Mouse (Mus musculus): Measurements from ENCODE around the gene Olfr1015. TPM values are rescaled to one million over a fixed set of nuclear protein-coding genes. Genes with fewer than 3 reads are reported as not detected.

Olfr1015 gene
- polyA plus RNA-seq (2016; fragmentation: Nextera tagmentation; extraction: Ambion mirVana), result not detected in 2 replicates

- no peaks in the 10 kb centered on the region for H3K27me3 ChIP-seq (replicated peaks)
- no peak for ATAC-seq (ENCODE audit: insufficient number of reproducible peaks, low FRiP score)
Measured at GRCm38 (mm10) chr2:85781717-85782116, at the start of gene Olfr1015. TSS of gene Olfr1015 (plus strand) at chr2:85782017.

GRCm38 (mm10) chr2:85753822-85754221 is 28.0 kb upstream of the Olfr1015 start:
- Histone ChIP-seq H3K4me2 (no peak overlapping the region), H3K4me1 (replicated peaks) (no peaks in the 10 kb centered on the region), H3K9ac (no peak overlapping the region), H3K4me3 (no peak overlapping the region), H3K27me3 (replicated peaks) (no peaks in the 10 kb centered on the region), H3K27ac (ENCODE audit: poor library complexity, severe bottlenecking) (no peak overlapping the region), H3K36me3 (no peaks in the 10 kb centered on the region), H3K9me3 (replicated peaks) (no peaks in the 10 kb centered on the region)
- WGBS, result 78% methylated on average over 4 of the region's 4 CpGs
- ATAC-seq (ENCODE audit: insufficient number of reproducible peaks, low FRiP score), result no peak

More at GRCm38 (mm10) chr2:85781717-85782116, at the start of gene Olfr1015:
- Histone ChIP-seq H3K4me1 (replicated peaks) (no peaks in the 10 kb centered on the region), H3K4me2 (no peak within 1 kb of the TSS), H3K27ac (ENCODE audit: poor library complexity, severe bottlenecking) (no peak within 1 kb of the TSS), H3K9me3 (replicated peaks) (no peaks in the 10 kb centered on the region), H3K4me3 (no peak within 1 kb of the TSS), H3K36me3 (no peaks in the 10 kb centered on the region), H3K9ac (no peak within 1 kb of the TSS)

GRCm38 (mm10) chr2:85762666-85763065 is 19.2 kb upstream of the Olfr1015 start, which contains the start of gene Olfr1012:
TSS of gene Olfr1012 (minus strand) at chr2:85762766.
- Histone ChIP-seq H3K9ac (no peak within 1 kb of the TSS), H3K27ac (ENCODE audit: poor library complexity, severe bottlenecking) (no peak within 1 kb of the TSS), H3K9me3 (replicated peaks) (no peaks in the 10 kb centered on the region), H3K4me3 (no peak within 1 kb of the TSS), H3K36me3 (no peaks in the 10 kb centered on the region), H3K27me3 (replicated peaks) (no peaks in the 10 kb centered on the region), H3K4me2 (no peak within 1 kb of the TSS), H3K4me1 (replicated peaks) (no peaks in the 10 kb centered on the region)
- 60% methylated on average over 1 of the region's 1 CpGs for WGBS
- no peak for ATAC-seq (ENCODE audit: insufficient number of reproducible peaks, low FRiP score)

GRCm38 (mm10) chr2:85766798-85767197 is 15.0 kb upstream of the Olfr1015 start, which contains the start of gene Olfr1013:
TSS of gene Olfr1013 (plus strand) at chr2:85767098.
- H3K27me3 ChIP-seq (replicated peaks), result no peaks in the 10 kb centered on the region
- no peaks in the 10 kb centered on the region for H3K9me3 ChIP-seq (replicated peaks)
- H3K4me2 ChIP-seq, result no peak within 1 kb of the TSS
- ATAC-seq (ENCODE audit: insufficient number of reproducible peaks, low FRiP score), result no peak
- no peak within 1 kb of the TSS for H3K9ac ChIP-seq
- no peak within 1 kb of the TSS for H3K27ac ChIP-seq (ENCODE audit: poor library complexity, severe bottlenecking)
- no peaks in the 10 kb centered on the region for H3K4me1 ChIP-seq (replicated peaks)
- no peak within 1 kb of the TSS for H3K4me3 ChIP-seq
- no peaks in the 10 kb centered on the region for H3K36me3 ChIP-seq

DNA sequence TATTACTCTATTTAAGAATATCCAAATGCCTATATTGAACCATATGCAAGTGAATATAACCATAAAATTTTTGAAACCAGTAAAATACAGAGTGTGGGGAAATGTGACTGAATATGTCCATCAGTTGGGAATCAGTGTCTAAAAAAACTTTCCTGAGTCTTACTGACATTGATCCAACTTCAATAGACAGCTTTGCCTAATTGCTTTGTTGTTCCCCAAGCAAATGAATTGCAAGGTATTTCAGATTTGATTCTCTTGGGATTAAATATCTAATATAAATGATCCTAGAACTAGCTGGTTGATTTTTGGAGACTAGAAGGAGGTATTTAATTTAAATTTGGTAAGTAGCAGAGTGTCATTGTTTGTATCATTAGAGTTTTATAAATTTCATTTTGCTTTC is 9.4 kb upstream of the Olfr1015 start, which contains the start of gene Olfr1014:
Gene Olfr1014, plus strand, starts transcription at position 301 of the 400 bp plus-strand sequence.
- no peak within 1 kb of the TSS for H3K4me2 ChIP-seq
- no peaks in the 10 kb centered on the region for H3K9me3 ChIP-seq (replicated peaks)
- H3K27ac ChIP-seq (ENCODE audit: poor library complexity, severe bottlenecking), result no peak within 1 kb of the TSS
- H3K4me1 ChIP-seq (replicated peaks), result no peaks in the 10 kb centered on the region
- ATAC-seq (ENCODE audit: insufficient number of reproducible peaks, low FRiP score), result no peak
- H3K27me3 ChIP-seq (replicated peaks), result no peaks in the 10 kb centered on the region
- H3K36me3 ChIP-seq, result no peaks in the 10 kb centered on the region
- no peak within 1 kb of the TSS for H3K4me3 ChIP-seq
- H3K9ac ChIP-seq, result no peak within 1 kb of the TSS

DNA sequence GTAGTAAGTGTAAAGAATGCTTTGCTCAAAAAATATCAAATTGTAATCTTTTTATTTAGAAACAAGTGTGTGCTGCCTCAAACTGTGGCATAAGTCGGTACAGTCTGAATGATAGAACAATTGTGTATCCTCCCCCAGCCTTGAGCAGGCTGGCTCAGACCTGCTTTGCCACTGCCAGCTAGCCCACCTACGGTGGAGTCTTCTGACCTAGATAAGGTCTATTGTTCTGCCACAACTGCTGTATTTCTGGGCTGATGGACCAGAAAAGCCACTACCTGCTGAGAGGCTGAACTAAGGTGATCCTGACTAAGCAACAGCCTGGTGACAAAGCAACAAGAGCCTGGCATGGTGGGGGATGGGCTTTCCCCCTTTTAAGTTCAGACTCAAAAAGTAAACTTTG is 10.5 kb downstream of the Olfr1015 start:
- no peak overlapping the region for H3K27ac ChIP-seq (ENCODE audit: poor library complexity, severe bottlenecking)
- no peak overlapping the region for H3K4me2 ChIP-seq
- H3K27me3 ChIP-seq (replicated peaks), result no peaks in the 10 kb centered on the region
- H3K4me3 ChIP-seq, result no peak overlapping the region
- H3K9ac ChIP-seq, result no peak overlapping the region
- H3K4me1 ChIP-seq (replicated peaks), result no peaks in the 10 kb centered on the region
- ATAC-seq (ENCODE audit: insufficient number of reproducible peaks, low FRiP score), result no peak
- no peaks in the 10 kb centered on the region for H3K9me3 ChIP-seq (replicated peaks)
- WGBS, result 58% methylated on average over 2 of the region's 2 CpGs
- H3K36me3 ChIP-seq, result no peaks in the 10 kb centered on the region

DNA sequence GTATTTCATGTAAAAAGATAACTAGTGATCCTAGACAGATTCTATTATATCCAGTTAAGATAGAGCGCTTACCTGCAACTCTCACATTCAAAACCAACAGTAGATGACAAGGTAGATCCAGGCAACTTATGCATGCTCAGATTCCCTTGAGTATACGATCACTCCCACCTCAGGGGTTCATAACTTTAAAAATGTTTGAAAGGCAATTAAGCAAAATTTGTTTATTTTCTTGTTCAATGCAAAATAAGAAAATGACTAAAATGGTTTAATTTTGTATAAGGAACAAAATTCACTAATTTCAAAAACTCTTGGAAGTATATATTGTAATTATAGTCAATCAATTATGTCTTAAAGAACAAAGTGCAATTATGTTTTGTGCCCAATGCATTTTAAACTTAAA is 20.6 kb downstream of the Olfr1015 start, which contains the start of gene Olfr1016:
Gene Olfr1016, minus strand, starts transcription at position 101 of the 400 bp plus-strand sequence.
- Histone ChIP-seq H3K9ac (no peak within 1 kb of the TSS), H3K9me3 (replicated peaks) (no peaks in the 10 kb centered on the region), H3K27ac (ENCODE audit: poor library complexity, severe bottlenecking) (no peak within 1 kb of the TSS), H3K27me3 (replicated peaks) (no peaks in the 10 kb centered on the region), H3K36me3 (no peaks in the 10 kb centered on the region), H3K4me1 (replicated peaks) (no peaks in the 10 kb centered on the region), H3K4me2 (no peak within 1 kb of the TSS), H3K4me3 (no peak within 1 kb of the TSS)
- no peak for ATAC-seq (ENCODE audit: insufficient number of reproducible peaks, low FRiP score)
- WGBS, result 80% methylated on average over 2 of the region's 2 CpGs

DNA sequence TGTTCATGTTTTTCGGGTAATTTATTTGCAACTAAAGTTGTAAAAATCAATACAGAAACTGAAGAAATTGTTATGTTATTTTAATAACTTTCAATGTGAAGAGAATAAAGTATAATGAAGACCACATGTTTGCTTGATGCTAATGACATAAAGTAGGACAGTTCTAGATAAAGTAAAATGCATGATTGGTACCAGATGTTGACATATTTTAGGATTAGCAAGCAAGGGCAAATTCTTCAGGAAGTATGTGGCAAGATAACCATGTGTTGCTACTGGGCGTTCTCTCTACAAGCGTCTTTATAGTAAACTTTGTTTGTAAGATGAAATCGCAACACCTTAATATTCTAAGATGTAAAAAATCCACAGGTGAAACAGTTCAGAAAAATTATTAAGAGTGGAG is 22.7 kb downstream of the Olfr1015 start:
- Histone ChIP-seq H3K4me2 (no peak overlapping the region), H3K36me3 (no peaks in the 10 kb centered on the region), H3K9me3 (replicated peaks) (no peaks in the 10 kb centered on the region), H3K4me1 (replicated peaks) (no peaks in the 10 kb centered on the region), H3K9ac (no peak overlapping the region), H3K27ac (ENCODE audit: poor library complexity, severe bottlenecking) (no peak overlapping the region), H3K27me3 (replicated peaks) (no peaks in the 10 kb centered on the region), H3K4me3 (no peak overlapping the region)
- 63% methylated on average over 4 of the region's 4 CpGs for WGBS
- no peak for ATAC-seq (ENCODE audit: insufficient number of reproducible peaks, low FRiP score)

GRCm38 (mm10) chr2:85818179-85818578 is 36.4 kb downstream of the Olfr1015 start, which contains the start of gene Olfr1018:
TSS of gene Olfr1018 (plus strand) at chr2:85818479.
- Histone ChIP-seq H3K4me3 (no peak within 1 kb of the TSS), H3K36me3 (no peaks in the 10 kb centered on the region), H3K9me3 (replicated peaks) (no peaks in the 10 kb centered on the region), H3K4me1 (replicated peaks) (no peaks in the 10 kb centered on the region), H3K27me3 (replicated peaks) (no peaks in the 10 kb centered on the region), H3K9ac (no peak within 1 kb of the TSS), H3K4me2 (no peak within 1 kb of the TSS), H3K27ac (ENCODE audit: poor library complexity, severe bottlenecking) (no peak within 1 kb of the TSS)
- no peak for ATAC-seq (ENCODE audit: insufficient number of reproducible peaks, low FRiP score)

Other genes with a start within 250 kb of the Olfr1015 start
- gene Olfr996, start 202.8 kb upstream of the Olfr1015 start, polyA plus RNA-seq (2016; fragmentation: Nextera tagmentation; extraction: Ambion mirVana), result not detected in 2 replicates
- gene Olfr998, start 193.1 kb upstream of the Olfr1015 start, polyA plus RNA-seq (2016; fragmentation: Nextera tagmentation; extraction: Ambion mirVana), result not detected in 2 replicates
- gene Olfr1000, start 170.1 kb upstream of the Olfr1015 start, polyA plus RNA-seq (2016; fragmentation: Nextera tagmentation; extraction: Ambion mirVana), result not detected in 2 replicates
- gene Olfr1002, start 131.3 kb upstream of the Olfr1015 start, polyA plus RNA-seq (2016; fragmentation: Nextera tagmentation; extraction: Ambion mirVana), result not detected in 2 replicates
- not detected in 2 replicates for gene Olfr154, start 117.6 kb upstream of the Olfr1015 start, polyA plus RNA-seq (2016; fragmentation: Nextera tagmentation; extraction: Ambion mirVana)
- gene Olfr1006, start 103.2 kb upstream of the Olfr1015 start, polyA plus RNA-seq (2016; fragmentation: Nextera tagmentation; extraction: Ambion mirVana), result not detected in 2 replicates
- gene Olfr1008, start 92.6 kb upstream of the Olfr1015 start, polyA plus RNA-seq (2016; fragmentation: Nextera tagmentation; extraction: Ambion mirVana), result not detected in 2 replicates
- not detected in 2 replicates for gene Olfr1009, start 66.6 kb upstream of the Olfr1015 start, polyA plus RNA-seq (2016; fragmentation: Nextera tagmentation; extraction: Ambion mirVana)
- gene Olfr1012, start 19.3 kb upstream of the Olfr1015 start, polyA plus RNA-seq (2016; fragmentation: Nextera tagmentation; extraction: Ambion mirVana), result not detected in 2 replicates
- not detected in 2 replicates for gene Olfr1013, start 14.9 kb upstream of the Olfr1015 start, polyA plus RNA-seq (2016; fragmentation: Nextera tagmentation; extraction: Ambion mirVana)
- gene Olfr1014, start 9.3 kb upstream of the Olfr1015 start, polyA plus RNA-seq (2016; fragmentation: Nextera tagmentation; extraction: Ambion mirVana), result not detected in 2 replicates
- gene Olfr1016, start 20.5 kb downstream of the Olfr1015 start, polyA plus RNA-seq (2016; fragmentation: Nextera tagmentation; extraction: Ambion mirVana), result not detected in 2 replicates
- not detected in 2 replicates for gene Olfr1018, start 36.5 kb downstream of the Olfr1015 start, polyA plus RNA-seq (2016; fragmentation: Nextera tagmentation; extraction: Ambion mirVana)
- not detected in 2 replicates for gene Olfr1019, start 63.5 kb downstream of the Olfr1015 start, polyA plus RNA-seq (2016; fragmentation: Nextera tagmentation; extraction: Ambion mirVana)
- not detected in 2 replicates for gene Olfr1020, start 65.0 kb downstream of the Olfr1015 start, polyA plus RNA-seq (2016; fragmentation: Nextera tagmentation; extraction: Ambion mirVana)
- not detected in 2 replicates for gene Olfr1022, start 86.6 kb downstream of the Olfr1015 start, polyA plus RNA-seq (2016; fragmentation: Nextera tagmentation; extraction: Ambion mirVana)
- not detected in 2 replicates for gene Olfr1023, start 103.6 kb downstream of the Olfr1015 start, polyA plus RNA-seq (2016; fragmentation: Nextera tagmentation; extraction: Ambion mirVana)
- not detected in 2 replicates for gene Olfr1024, start 123.0 kb downstream of the Olfr1015 start, polyA plus RNA-seq (2016; fragmentation: Nextera tagmentation; extraction: Ambion mirVana)
- gene Olfr1025-ps1, start 133.2 kb downstream of the Olfr1015 start, polyA plus RNA-seq (2016; fragmentation: Nextera tagmentation; extraction: Ambion mirVana), result not detected in 2 replicates
- not detected in 2 replicates for gene Olfr1026, start 139.5 kb downstream of the Olfr1015 start, polyA plus RNA-seq (2016; fragmentation: Nextera tagmentation; extraction: Ambion mirVana)
- gene Olfr1028, start 168.4 kb downstream of the Olfr1015 start, polyA plus RNA-seq (2016; fragmentation: Nextera tagmentation; extraction: Ambion mirVana), result not detected in 2 replicates
- gene Olfr1029, start 191.9 kb downstream of the Olfr1015 start, polyA plus RNA-seq (2016; fragmentation: Nextera tagmentation; extraction: Ambion mirVana), result not detected in 2 replicates
- not detected in 2 replicates for gene Olfr1030, start 197.3 kb downstream of the Olfr1015 start, polyA plus RNA-seq (2016; fragmentation: Nextera tagmentation; extraction: Ambion mirVana)
- gene Olfr1031, start 208.3 kb downstream of the Olfr1015 start, polyA plus RNA-seq (2016; fragmentation: Nextera tagmentation; extraction: Ambion mirVana), result not detected in 2 replicates
- not detected in 2 replicates for gene Olfr1032, start 223.5 kb downstream of the Olfr1015 start, polyA plus RNA-seq (2016; fragmentation: Nextera tagmentation; extraction: Ambion mirVana)
- gene Olfr1033, start 238.6 kb downstream of the Olfr1015 start, polyA plus RNA-seq (2016; fragmentation: Nextera tagmentation; extraction: Ambion mirVana), result 1.3 and 1.4 TPM in 2 replicates